Mouse (Mus musculus) bone marrow macrophage, adult 2 months (primary cell): ENCODE data around the gene Atp6v0a1. TPM values are rescaled to one million over a fixed set of nuclear protein-coding genes. Genes with fewer than 3 reads are reported as not detected.
"Not testable (repeated sequence)": the region's sequence is repeated elsewhere in the genome, so short reads cannot be mapped to it uniquely, and the experiment has no call there.

Experiments
- H3K27ac ChIP-seq: 2 replicates; pipeline ENCODE4 v1.5.1; 2012; ENCODE audit warnings: low read depth, low read length; ENCODE audit not compliant: insufficient read depth
- H3K4me1 ChIP-seq: 2 replicates; pipeline ENCODE4 v1.6.1; 2012; ENCODE audit warnings: low read length; ENCODE audit not compliant: control insufficient read depth, insufficient read depth
- H3K4me3 ChIP-seq: 2 replicates; pipeline ENCODE4 v1.5.1; 2012; ENCODE audit warnings: mild to moderate bottlenecking, low read length, moderate library complexity; ENCODE audit not compliant: insufficient read depth
- CTCF ChIP-seq: IDR thresholded peaks from 2 replicates; pipeline ENCODE4 v1.5.1; 2012; ENCODE audit warnings: low read depth, mild to moderate bottlenecking, low read length, moderate library complexity
- POLR2A ChIP-seq: IDR thresholded peaks from 2 replicates; pipeline ENCODE4 v1.6.1; 2012; ENCODE audit warnings: mild to moderate bottlenecking, low read depth, low read length, borderline replicate concordance
- polyA plus RNA-seq: library from polyadenylated mRNA; stranded (reverse); fragments of >200 nt; gene quantifications from 2 replicates; pipeline ENCODE4 v1.2.4, GENCODE M21; 2012; ENCODE audit not compliant: missing spikeins, insufficient read depth, insufficient read length

The Atp6v0a1 gene
- polyA plus RNA-seq, 1 experiment: 186 TPM

DNA sequence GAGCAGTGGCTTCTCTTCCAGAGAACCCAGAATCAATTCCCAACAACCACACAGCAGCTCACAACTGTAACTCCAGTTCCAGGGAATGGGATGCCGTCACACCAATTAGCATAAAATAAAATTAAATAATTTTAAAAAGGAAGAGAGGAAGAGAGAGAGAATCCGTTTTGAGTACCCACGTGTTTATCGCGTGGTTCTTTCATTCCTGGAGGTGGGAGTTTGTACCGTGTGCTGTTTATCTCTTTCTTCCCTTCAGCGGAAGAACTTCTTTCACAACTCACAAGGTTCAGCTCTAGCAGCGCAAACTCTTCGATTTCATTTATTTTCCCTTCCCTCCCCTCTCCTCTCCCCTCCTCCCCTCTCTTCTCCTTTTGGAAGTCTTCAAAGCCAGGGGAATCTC is 15.0 kb upstream of the Atp6v0a1 start:
- peak overlapping the region; percentile 42; the same call in 1 of the 2 replicates for H3K4me3 ChIP-seq
- no peak for TF ChIP-seq CTCF
- TF ChIP-seq POLR2A: no peak
- peaks cover 23% of the 10 kb centered on the region for H3K4me1 ChIP-seq
- H3K27ac ChIP-seq: peak overlapping the region; percentile 74

- Histone ChIP-seq H3K27ac (peak overlapping the region; percentile 74), H3K4me3 (peak overlapping the region; percentile 42; the same call in 1 of the 2 replicates), H3K4me1 (peaks cover 27% of the 10 kb centered on the region)
- TF ChIP-seq POLR2A (no peak), CTCF (no peak)
Observed at GRCm38 (mm10) chr11:100994655-100995054, 14.6 kb upstream of the Atp6v0a1 start.

DNA sequence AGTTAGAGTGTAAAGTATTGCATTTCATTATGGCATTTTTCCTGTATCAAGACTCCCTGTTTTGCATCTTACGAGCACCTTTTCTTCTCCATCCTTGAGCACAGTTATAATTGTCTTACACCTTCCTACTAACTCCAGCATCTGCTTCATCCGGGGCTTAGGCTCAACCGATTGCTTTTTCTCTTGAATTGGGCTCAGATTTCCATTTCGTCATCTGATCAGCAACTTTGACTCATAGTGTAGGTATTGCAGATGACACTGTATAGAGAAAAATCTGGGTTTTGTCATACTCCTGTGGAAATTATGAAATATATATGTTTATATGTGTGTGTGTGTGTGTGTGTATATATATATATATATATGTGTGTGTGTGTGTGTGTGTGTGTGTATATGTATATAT is 12.8 kb upstream of the Atp6v0a1 start:
- no peak for TF ChIP-seq POLR2A
- no peak for TF ChIP-seq CTCF
- Histone ChIP-seq H3K4me1 (peaks cover 36% of the 10 kb centered on the region), H3K27ac (no peak overlapping the region), H3K4me3 (no peak overlapping the region)

- H3K4me1 ChIP-seq: peaks cover 37% of the 10 kb centered on the region
- no peak overlapping the region for H3K4me3 ChIP-seq
- TF ChIP-seq CTCF (no peak), POLR2A (no peak)
- no peak overlapping the region for H3K27ac ChIP-seq
Observed at GRCm38 (mm10) chr11:100998836-100999235, 10.4 kb upstream of the Atp6v0a1 start.

GRCm38 (mm10) chr11:100999254-100999653 is 10.0 kb upstream of the Atp6v0a1 start:
- no peak overlapping the region for H3K27ac ChIP-seq
- H3K4me1 ChIP-seq: peaks cover 35% of the 10 kb centered on the region
- no peak overlapping the region for H3K4me3 ChIP-seq
- TF ChIP-seq CTCF: no peak
- no peak for TF ChIP-seq POLR2A

DNA sequence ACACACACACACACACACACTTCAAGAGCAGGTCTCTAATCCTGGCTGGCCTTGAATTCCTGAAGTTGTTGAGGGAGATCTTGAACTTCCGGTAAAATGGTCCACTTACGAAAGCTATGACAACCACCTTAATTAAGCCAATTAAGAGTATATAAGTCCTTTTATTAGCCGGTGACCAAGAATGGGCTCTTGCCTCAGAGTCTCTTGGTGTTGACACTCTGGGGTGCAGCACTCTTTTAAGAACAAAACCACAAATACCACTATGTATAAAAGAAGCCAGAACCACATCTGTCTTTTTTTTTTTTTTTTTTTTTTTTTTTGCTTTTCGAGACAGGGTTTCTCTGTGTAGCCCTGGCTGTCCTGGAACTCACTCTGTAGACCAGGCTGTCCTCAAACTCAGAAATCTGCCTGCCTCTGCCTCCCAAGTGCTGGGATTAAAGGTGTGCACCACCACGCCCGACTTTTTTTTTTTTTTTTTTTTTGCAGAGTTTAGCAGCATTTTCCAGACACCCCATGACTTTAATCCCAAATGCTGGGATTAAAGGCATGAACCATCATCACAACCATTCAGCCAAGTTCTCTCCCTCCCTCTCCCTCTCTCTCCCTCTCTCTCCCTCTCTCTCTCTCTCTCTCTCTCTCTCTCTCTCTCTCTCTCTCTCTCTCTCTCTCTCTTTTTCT is 7.2 kb upstream of the Atp6v0a1 start:
- Histone ChIP-seq H3K27ac (peak overlapping the region; percentile 42), H3K4me1 (peaks cover 27% of the 10 kb centered on the region)
- not testable (repeated sequence) for H3K4me3 ChIP-seq

DNA sequence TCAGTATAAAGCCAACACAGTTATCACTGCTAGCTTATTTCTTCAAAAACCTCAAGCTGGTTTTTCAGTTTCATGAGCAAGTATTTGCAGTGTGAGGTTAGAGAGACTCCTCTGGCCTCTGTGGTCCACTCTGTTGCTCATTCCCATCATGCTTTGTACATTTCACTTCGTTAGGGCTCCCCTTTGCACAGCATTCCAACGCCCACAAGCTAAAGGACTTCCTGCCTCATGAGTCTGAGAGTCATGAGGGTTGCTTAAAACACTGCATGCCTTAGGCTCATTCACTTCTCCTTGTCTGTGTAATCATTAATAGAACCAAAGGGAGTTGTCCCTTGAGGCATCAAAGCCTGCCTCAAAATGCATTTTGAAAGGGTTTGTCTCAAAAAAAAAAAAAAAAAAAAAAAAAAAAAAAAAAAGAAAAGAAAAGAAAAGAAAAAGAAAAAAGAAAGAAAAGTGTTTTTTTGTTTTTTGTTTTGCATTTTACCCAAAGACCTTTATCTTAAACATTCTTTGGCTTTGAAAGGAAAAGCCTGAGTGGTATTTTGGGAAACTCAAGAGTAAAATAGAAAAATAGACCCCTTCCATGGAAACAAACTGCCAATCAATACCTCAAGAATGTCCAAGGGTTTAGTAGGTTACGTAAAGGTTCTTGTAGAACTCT is 6.1 kb upstream of the Atp6v0a1 start:
- Histone ChIP-seq H3K27ac (peak overlapping the region; percentile 63), H3K4me3 (no peak overlapping the region), H3K4me1 (peaks cover 33% of the 10 kb centered on the region)
- no peak for TF ChIP-seq CTCF
- TF ChIP-seq POLR2A: no peak

- TF ChIP-seq POLR2A (no peak), CTCF (no peak)
- Histone ChIP-seq H3K27ac (peak overlapping the region; percentile 100), H3K4me1 (peaks cover 22% of the 10 kb centered on the region), H3K4me3 (peak overlapping the region; percentile 76)
Observed at GRCm38 (mm10) chr11:101008206-101009045, 826 bp upstream of the Atp6v0a1 start.

- no peak for TF ChIP-seq CTCF
- TF ChIP-seq POLR2A: no peak
- peak overlapping the region; percentile 79 for H3K27ac ChIP-seq
- peaks cover 22% of the 10 kb centered on the region for H3K4me1 ChIP-seq
- peak overlapping the region; percentile 76 for H3K4me3 ChIP-seq
Observed at GRCm38 (mm10) chr11:101009888-101010784, 884 bp downstream of the Atp6v0a1 start.
